Mouse (Mus musculus) heart, embryonic 15.5 days (tissue): ENCODE results near the gene C1qtnf5. TPM values are rescaled to one million over a fixed set of nuclear protein-coding genes. Genes with fewer than 3 reads are reported as not detected.

Experiments used
- ATAC-seq: fragments of 200-750 bp; cut with Nextera tagmentation; replicated peaks from 2 replicates; pipeline ENCODE4 v1.8.0; 2017; ENCODE audit warnings: low read depth, moderate TSS enrichment; ENCODE audit not compliant: insufficient number of reproducible peaks, insufficient read depth, low FRiP score
- H3K27ac ChIP-seq: fragments of 300-500 bp; sonication (generic); 2 replicates; pipeline ENCODE4 v1.5.1; 2015; ENCODE audit warnings: mild to moderate bottlenecking, inconsistent platforms
- H3K27me3 ChIP-seq: fragments of 300-500 bp; sonication (generic); 2 replicates; pipeline ENCODE4 v1.6.1; 2015; ENCODE audit warnings: inconsistent platforms
- H3K36me3 ChIP-seq: fragments of 300-500 bp; sonication (generic); 2 replicates; pipeline ENCODE4 v1.6.1; 2015; ENCODE audit warnings: mild to moderate bottlenecking, inconsistent platforms
- H3K4me1 ChIP-seq: fragments of 300-500 bp; sonication (generic); replicated peaks from 2 replicates; pipeline ENCODE4 v1.6.1; 2015; ENCODE audit warnings: inconsistent platforms
- H3K4me2 ChIP-seq: fragments of 300-500 bp; sonication (generic); 2 replicates; pipeline ENCODE4 v1.6.1; 2015; ENCODE audit warnings: inconsistent platforms, mild to moderate bottlenecking, moderate library complexity
- H3K4me3 ChIP-seq: fragments of 300-500 bp; sonication (generic); 2 replicates; pipeline ENCODE4 v1.5.1; 2015; ENCODE audit warnings: mild to moderate bottlenecking, inconsistent platforms
- H3K9ac ChIP-seq: fragments of 300-500 bp; sonication (generic); 2 replicates; pipeline ENCODE4 v1.6.1; 2015; ENCODE audit warnings: mild to moderate bottlenecking, inconsistent platforms
- H3K9me3 ChIP-seq: fragments of 300-500 bp; sonication (generic); replicated peaks from 2 replicates; pipeline ENCODE4 v1.6.1; 2016; ENCODE audit warnings: inconsistent platforms
- WGBS: fragments of 180-500 bp; shearing (Covaris S2); methylation state at CpG from one replicate; pipeline ENCODE4 v1.1.7; 2015; ENCODE audit warnings: mixed read lengths; 5-methylcytosine and 5-hydroxymethylcytosine counted together
- polyA plus RNA-seq: library from polyadenylated mRNA; unstranded; fragments of >200 nt; fragmentation: Nextera tagmentation; extraction: Ambion mirVana; gene quantifications from 2 replicates; pipeline ENCODE4 v1.2.1, GENCODE M21; 2015

The C1qtnf5 gene
- polyA plus RNA-seq, 1 experiment from 2014 or later, result 3.8 TPM

- H3K9ac ChIP-seq, result peak overlapping the region; percentile 11; the same call in 1 of the 2 replicates
Observed at GRCm38 (mm10) chr9:44088877-44089608, 18.0 kb upstream of the C1qtnf5 start.

GRCm38 (mm10) chr9:44093612-44094503, 13.2 kb upstream of the C1qtnf5 start:
- no peak overlapping the region for H3K4me2 ChIP-seq
- H3K27ac ChIP-seq, result peak overlapping the region; percentile 13; the same call in 1 of the 2 replicates
- WGBS, result 42% methylated on average over 24 of the region's 24 CpGs
- no peak overlapping the region for H3K9ac ChIP-seq
- no peaks in the 10 kb centered on the region for H3K27me3 ChIP-seq
- peaks cover 33% of the 10 kb centered on the region for H3K36me3 ChIP-seq
- peak; percentile 59; the same call in 1 of the 2 replicates for ATAC-seq
- no peaks in the 10 kb centered on the region for H3K9me3 ChIP-seq
- no peak overlapping the region for H3K4me3 ChIP-seq
- peaks cover 48% of the 10 kb centered on the region for H3K4me1 ChIP-seq

More at GRCm38 (mm10) chr9:44088877-44089608, 18.0 kb upstream of the C1qtnf5 start:
- ATAC-seq, result no peak
- H3K9me3 ChIP-seq, result no peaks in the 10 kb centered on the region
- H3K36me3 ChIP-seq, result peaks cover 33% of the 10 kb centered on the region
- H3K27ac ChIP-seq, result peak overlapping the region; percentile 94
- H3K4me1 ChIP-seq, result peaks cover 54% of the 10 kb centered on the region
- 0 out of 2 replicates have a peak, but pooled peaks cover 3% of the 10 kb centered on the region for H3K27me3 ChIP-seq
- 31% methylated on average over 12 of the region's 12 CpGs for WGBS
- H3K4me2 ChIP-seq, result peak overlapping the region; percentile 92
- no peak overlapping the region for H3K4me3 ChIP-seq

- Histone ChIP-seq H3K27ac (peak overlapping the region; percentile 90; the same call in 1 of the 2 replicates), H3K36me3 (peaks cover 33% of the 10 kb centered on the region), H3K9ac (no peak overlapping the region), H3K4me2 (no peak overlapping the region), H3K9me3 (no peaks in the 10 kb centered on the region), H3K27me3 (no peaks in the 10 kb centered on the region), H3K4me3 (no peak overlapping the region), H3K4me1 (peaks cover 39% of the 10 kb centered on the region)
- 79% methylated on average over 3 of the region's 3 CpGs for WGBS
- no peak for ATAC-seq
Observed at GRCm38 (mm10) chr9:44094737-44095136, 12.3 kb upstream of the C1qtnf5 start.

GRCm38 (mm10) chr9:44095781-44096180, 11.3 kb upstream of the C1qtnf5 start:
- WGBS, result 87% methylated on average over 9 of the region's 9 CpGs
- Histone ChIP-seq H3K9me3 (no peaks in the 10 kb centered on the region), H3K27ac (peak overlapping the region; percentile 90), H3K9ac (no peak overlapping the region), H3K27me3 (no peaks in the 10 kb centered on the region), H3K36me3 (peaks cover 28% of the 10 kb centered on the region), H3K4me2 (no peak overlapping the region), H3K4me1 (peaks cover 34% of the 10 kb centered on the region), H3K4me3 (no peak overlapping the region)
- ATAC-seq, result no peak

- peak overlapping the region; percentile 90 for H3K27ac ChIP-seq
- H3K4me3 ChIP-seq, result no peak overlapping the region
- H3K4me2 ChIP-seq, result no peak overlapping the region
- H3K27me3 ChIP-seq, result no peaks in the 10 kb centered on the region
- H3K36me3 ChIP-seq, result peaks cover 20% of the 10 kb centered on the region
- ATAC-seq, result peak; percentile 62
- H3K4me1 ChIP-seq, result peaks cover 34% of the 10 kb centered on the region
- 27% methylated on average over 9 of the region's 9 CpGs for WGBS
- H3K9me3 ChIP-seq, result no peaks in the 10 kb centered on the region
- H3K9ac ChIP-seq, result peak overlapping the region; percentile 11; the same call in 1 of the 2 replicates
Observed at GRCm38 (mm10) chr9:44096536-44096935, 10.5 kb upstream of the C1qtnf5 start.

- Histone ChIP-seq H3K4me3 (no peak within 1 kb of the TSS), H3K9me3 (no peaks in the 10 kb centered on the region), H3K36me3 (no peaks in the 10 kb centered on the region), H3K27me3 (no peaks in the 10 kb centered on the region), H3K27ac (no peak within 1 kb of the TSS), H3K9ac (no peak within 1 kb of the TSS), H3K4me1 (peaks cover 14% of the 10 kb centered on the region), H3K4me2 (no peak within 1 kb of the TSS)
- 73% methylated on average over 9 of the region's 9 CpGs for WGBS
- ATAC-seq, result no peak
Observed at GRCm38 (mm10) chr9:44101490-44101889, 5.6 kb upstream of the C1qtnf5 start, which contains the start of gene Mfrp. Gene Mfrp (plus strand): TSS chr9:44101729.

GRCm38 (mm10) chr9:44104881-44105280, 2.2 kb upstream of the C1qtnf5 start:
- peaks cover 39% of the 10 kb centered on the region for H3K4me1 ChIP-seq
- no peaks in the 10 kb centered on the region for H3K27me3 ChIP-seq
- H3K9me3 ChIP-seq, result no peaks in the 10 kb centered on the region
- no peak overlapping the region for H3K4me3 ChIP-seq
- no peak overlapping the region for H3K27ac ChIP-seq
- H3K4me2 ChIP-seq, result no peak overlapping the region
- H3K36me3 ChIP-seq, result no peaks in the 10 kb centered on the region
- WGBS, result 87% methylated on average over 7 of the region's 7 CpGs
- no peak for ATAC-seq
- no peak overlapping the region for H3K9ac ChIP-seq

- ATAC-seq, result no peak
- Histone ChIP-seq H3K9me3 (no peaks in the 10 kb centered on the region), H3K36me3 (no peaks in the 10 kb centered on the region), H3K27ac (no peak overlapping the region), H3K9ac (no peak overlapping the region), H3K4me1 (peaks cover 46% of the 10 kb centered on the region), H3K4me3 (no peak overlapping the region), H3K4me2 (no peak overlapping the region), H3K27me3 (no peaks in the 10 kb centered on the region)
- 75% methylated on average over 10 of the region's 10 CpGs for WGBS
Observed at GRCm38 (mm10) chr9:44105781-44106180, 1.3 kb upstream of the C1qtnf5 start.

GRCm38 (mm10) chr9:44106182-44106581, 863 bp upstream of the C1qtnf5 start:
- H3K4me2 ChIP-seq, result no peak overlapping the region
- no peak for ATAC-seq
- H3K27ac ChIP-seq, result no peak overlapping the region
- no peak overlapping the region for H3K4me3 ChIP-seq
- no peaks in the 10 kb centered on the region for H3K9me3 ChIP-seq
- H3K4me1 ChIP-seq, result peaks cover 46% of the 10 kb centered on the region
- no peaks in the 10 kb centered on the region for H3K27me3 ChIP-seq
- WGBS, result 93% methylated on average over 7 of the region's 7 CpGs
- H3K36me3 ChIP-seq, result no peaks in the 10 kb centered on the region
- H3K9ac ChIP-seq, result no peak overlapping the region

GRCm38 (mm10) chr9:44106596-44106995, 449 bp upstream of the C1qtnf5 start:
- no peaks in the 10 kb centered on the region for H3K9me3 ChIP-seq
- ATAC-seq, result no peak
- WGBS, result 77% methylated on average over 4 of the region's 4 CpGs
- H3K36me3 ChIP-seq, result no peaks in the 10 kb centered on the region
- no peak overlapping the region for H3K4me3 ChIP-seq
- H3K4me1 ChIP-seq, result peaks cover 47% of the 10 kb centered on the region
- no peak overlapping the region for H3K9ac ChIP-seq
- peak overlapping the region; percentile 42 for H3K4me2 ChIP-seq
- H3K27ac ChIP-seq, result peak overlapping the region; percentile 73
- no peaks in the 10 kb centered on the region for H3K27me3 ChIP-seq

GRCm38 (mm10) chr9:44107557-44108179, 623 bp downstream of the C1qtnf5 start:
- Histone ChIP-seq H3K4me2 (peak overlapping the region; percentile 42), H3K27me3 (no peaks in the 10 kb centered on the region), H3K4me3 (peak overlapping the region; percentile 15; the same call in 1 of the 2 replicates), H3K9ac (peak overlapping the region; percentile 25; the same call in 1 of the 2 replicates), H3K27ac (peak overlapping the region; percentile 73), H3K36me3 (no peaks in the 10 kb centered on the region), H3K4me1 (peaks cover 51% of the 10 kb centered on the region), H3K9me3 (no peaks in the 10 kb centered on the region)
- peak; percentile 1; the same call in 1 of the 2 replicates for ATAC-seq
- 36% methylated on average over 25 of the region's 25 CpGs for WGBS
